Mouse (Mus musculus): ENCODE results near the gene Rbm25.

Rbm25 gene

DNA sequence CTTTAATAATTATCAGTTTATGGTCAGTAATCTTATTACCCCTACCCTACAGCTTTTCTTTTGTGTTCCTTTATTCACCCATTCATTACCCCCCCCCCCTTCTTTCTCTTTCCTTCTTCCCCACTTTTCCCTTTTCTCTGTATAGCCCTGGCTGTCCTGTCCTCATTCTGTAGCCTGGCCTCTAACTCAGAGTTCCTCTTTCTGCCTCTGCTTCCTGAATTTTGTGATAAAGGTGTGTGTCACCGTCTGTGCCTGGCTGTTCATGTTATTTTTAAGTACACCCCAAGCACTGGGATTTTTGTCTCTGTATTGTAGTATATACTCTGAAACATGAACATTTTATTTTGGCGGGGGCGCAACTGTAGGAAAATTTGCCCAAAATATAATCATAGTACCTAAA lies 19.3 kb downstream of the Rbm25 start:
- 81% methylated on average over 3 of the region's 3 CpGs for WGBS

DNA sequence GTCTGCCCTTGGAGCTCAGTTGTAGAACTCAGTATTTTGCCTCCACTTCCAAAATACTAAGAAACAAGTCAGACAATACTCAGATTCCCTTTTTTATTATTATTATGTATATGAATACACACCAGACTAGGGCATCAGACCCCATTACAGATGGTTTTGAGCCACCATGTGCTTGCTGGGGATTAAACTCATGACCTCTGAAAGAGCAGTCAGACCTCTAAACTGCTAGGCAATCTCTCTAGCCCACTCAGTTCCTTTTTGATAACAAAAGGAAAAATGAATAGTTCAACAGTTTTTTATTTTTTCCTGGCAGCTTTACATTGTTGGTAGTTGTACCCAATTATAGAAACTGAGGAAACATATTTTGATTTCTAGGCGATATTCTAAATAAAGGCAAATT lies 54.4 kb downstream of the Rbm25 start:
- WGBS: 85% methylated on average over 1 of the region's 1 CpGs

GRCm38 (mm10) chr12:83686575-83687350 lies 55.7 kb downstream of the Rbm25 start:
- WGBS: 89% methylated on average over 9 of the region's 9 CpGs

DNA sequence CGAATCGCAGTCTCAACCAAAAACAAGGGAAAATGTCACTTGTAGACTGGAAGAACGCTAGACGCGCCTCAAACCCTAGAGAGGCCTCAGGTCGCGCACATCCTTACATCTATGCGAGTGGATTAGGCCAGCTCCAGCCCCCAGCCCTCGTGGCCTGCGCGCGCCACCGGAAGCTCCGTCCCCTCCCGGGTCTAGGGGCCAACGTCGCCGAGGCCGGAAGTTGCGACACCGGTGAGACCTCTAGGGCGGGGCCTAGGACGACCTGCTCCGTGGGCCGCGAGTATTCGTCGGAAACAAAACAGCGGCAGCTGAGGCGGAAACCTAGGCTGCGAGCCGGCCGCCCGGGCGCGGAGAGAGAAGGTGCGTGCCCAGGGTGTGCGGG lies 56.9 kb downstream of the Rbm25 start, which contains the start of gene Psen1:
Gene Psen1 (plus strand): TSS at position 219 of the 382 bp plus-strand sequence.
- under 1% methylated on average over 38 of the region's 38 CpGs for WGBS

DNA sequence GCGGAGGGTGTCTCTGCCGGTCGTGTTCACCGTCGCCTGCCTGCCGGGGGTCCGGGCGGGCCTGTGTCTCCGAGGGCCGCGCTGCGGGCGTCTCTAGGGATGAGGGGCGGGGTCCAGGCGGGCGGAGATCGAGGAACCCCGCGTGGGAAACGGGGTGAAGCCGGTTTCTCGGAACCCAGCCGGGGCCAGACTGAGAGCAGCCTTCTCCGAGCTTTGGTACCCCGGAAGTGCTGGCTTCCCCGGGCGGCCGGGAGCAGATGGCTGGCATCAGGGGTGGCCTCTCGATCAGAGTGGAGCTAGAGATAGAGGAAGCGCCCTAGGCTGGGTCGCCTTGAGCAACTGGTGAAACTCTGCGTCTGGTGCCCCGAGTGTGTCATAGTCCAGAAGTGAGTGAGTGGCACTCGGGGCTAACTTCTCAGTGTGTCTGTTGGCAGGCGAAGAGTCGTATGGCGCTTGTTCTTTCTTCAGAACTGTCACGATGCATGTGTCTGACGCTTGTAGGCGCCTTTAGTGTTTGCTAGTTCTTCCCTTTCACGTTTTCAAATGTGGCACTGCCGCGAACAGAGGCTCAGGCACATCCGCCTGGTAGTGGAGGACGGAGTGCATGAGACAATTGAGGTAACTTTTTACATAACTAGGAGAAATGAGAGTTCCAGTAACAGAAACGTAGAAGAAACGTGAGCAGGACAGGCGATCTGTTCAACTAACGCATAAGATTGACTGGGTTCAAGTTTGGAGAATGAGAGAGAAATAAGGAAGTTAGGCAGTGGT lies 57.5 kb downstream of the Rbm25 start:
- under 1% methylated on average over 49 of the region's 49 CpGs for WGBS

DNA sequence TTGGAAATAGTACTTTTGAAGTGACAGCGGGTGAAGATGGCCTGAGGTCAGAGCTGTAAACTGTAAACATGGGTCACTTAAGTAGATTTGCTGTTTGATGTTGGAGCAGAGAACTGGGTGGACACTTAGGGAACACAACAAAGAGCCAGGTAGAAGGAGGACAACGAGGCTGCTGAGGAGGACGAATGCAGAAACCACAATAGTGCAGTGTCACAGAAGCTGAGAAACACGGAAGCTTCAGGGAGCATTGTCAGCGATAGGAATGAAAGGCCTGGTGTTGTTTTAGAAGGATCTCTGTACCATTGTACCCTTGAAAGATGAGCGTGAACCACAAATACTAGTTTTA lies 58.0 kb downstream of the Rbm25 start:
- 11% methylated on average over 6 of the region's 6 CpGs for WGBS

- WGBS: 42% methylated on average over 5 of the region's 5 CpGs
Observed at GRCm38 (mm10) chr12:83694011-83694410, 63.0 kb downstream of the Rbm25 start.

DNA sequence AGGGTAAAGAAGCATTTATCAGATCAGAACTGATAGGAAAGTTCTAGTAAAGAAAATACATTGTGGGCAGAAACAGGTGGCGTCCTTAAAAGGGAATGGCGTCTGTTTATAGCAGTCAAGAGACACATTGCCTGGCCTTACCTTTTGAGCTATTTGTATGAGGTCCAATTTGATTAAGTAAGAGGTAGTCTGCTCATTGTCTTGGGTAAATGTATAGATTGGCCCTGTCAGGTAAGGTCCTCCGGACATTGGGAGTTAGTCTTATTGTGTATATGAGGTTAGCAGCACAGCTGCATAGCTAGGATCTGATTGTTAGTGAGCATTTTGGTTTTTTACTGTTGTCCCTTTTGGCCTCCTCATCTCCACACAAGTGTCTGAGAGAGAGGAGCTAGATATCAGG lies 63.6 kb downstream of the Rbm25 start:
- WGBS: 82% methylated on average over 3 of the region's 3 CpGs

- 92% methylated on average over 4 of the region's 4 CpGs for WGBS
Observed at GRCm38 (mm10) chr12:83698637-83699036, 67.6 kb downstream of the Rbm25 start.

GRCm38 (mm10) chr12:83701608-83702007 lies 70.6 kb downstream of the Rbm25 start:
- 91% methylated on average over 7 of the region's 7 CpGs for WGBS

DNA sequence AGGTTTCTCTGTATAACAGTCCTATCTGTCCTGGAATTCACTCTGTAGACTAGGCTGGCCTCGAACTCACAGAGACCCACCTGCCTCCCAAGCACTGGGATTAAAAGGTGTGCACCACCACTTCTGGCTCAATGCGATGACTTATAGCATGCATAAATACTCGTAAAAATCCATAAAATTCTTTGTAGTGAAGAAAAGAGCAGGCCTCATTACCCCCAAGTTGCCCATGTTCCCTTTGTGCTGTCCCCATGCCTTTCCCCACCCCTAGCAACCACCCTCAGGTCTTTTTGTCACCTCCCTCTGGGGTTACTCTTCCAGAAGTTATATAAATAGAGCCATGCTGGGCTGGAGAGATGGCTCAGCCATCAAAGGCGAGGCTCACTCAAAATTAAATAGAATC lies 71.8 kb downstream of the Rbm25 start:
- WGBS: 61% methylated on average over 4 of the region's 4 CpGs

DNA sequence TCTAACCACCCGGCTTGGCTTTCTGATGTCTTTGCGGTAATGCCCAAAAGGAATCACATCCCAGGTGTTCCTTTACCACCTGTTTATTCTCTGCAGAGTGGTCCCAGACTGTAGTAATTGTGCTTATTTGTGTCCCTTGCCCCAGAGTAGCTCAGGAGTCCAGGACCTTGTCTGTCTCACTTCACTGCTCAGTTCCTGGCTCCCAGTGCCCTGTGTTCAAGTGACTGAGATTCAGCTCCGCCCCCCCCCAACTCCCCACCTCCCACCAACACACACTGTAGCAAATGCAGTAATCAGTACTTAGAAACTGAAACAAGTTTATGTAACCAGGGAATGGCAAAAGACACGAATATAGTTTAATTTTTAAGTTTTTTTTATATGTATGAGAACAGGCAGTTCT lies 75.9 kb downstream of the Rbm25 start:
- 86% methylated on average over 4 of the region's 4 CpGs for WGBS

DNA sequence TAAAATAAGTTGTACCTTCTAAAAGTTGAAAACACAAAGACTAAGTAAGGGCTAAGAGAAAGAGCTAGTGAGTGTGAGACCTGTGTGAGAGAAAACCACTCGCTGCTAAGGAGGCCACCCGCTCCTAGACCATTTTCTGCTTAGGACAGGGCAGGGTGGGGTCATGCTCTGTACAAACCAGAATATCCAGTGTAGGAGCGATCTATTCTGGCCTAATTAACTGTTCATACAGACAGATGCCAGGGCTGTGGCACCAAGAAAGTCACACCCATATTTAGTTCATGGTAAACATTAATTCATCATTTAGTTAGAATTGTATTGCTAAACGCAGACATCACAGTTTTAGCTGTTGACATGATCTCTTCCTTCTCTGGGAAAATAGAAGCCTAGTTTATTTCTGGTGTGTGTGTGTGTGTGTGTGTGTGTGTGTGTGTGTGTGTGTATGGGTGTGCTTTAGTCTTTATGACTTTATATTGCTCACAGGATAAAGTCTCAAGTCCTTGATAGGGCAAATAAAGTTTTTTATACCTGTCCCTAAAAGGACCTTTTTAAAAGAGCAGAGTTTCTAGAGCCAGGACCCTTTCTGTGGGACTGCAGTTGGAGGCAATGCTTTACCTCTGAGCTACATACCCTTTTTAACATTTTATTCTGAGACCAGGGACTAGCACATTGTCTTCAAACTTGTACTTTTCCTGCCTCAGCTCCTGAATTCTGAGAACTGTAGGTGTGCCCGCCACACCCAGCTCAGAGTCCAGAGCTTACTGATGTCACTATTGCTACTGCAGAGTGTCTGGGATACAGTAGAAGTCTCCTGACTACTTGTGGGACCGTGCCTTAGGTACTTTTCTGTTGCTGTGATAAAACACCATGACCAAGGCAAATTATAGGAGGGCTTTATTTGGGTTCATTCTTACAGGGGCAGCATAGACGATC lies 77.4 kb downstream of the Rbm25 start:
- WGBS: 88% methylated on average over 7 of the region's 7 CpGs

GRCm38 (mm10) chr12:83709934-83710333 lies 78.9 kb downstream of the Rbm25 start:
- 79% methylated on average over 2 of the region's 2 CpGs for WGBS

DNA sequence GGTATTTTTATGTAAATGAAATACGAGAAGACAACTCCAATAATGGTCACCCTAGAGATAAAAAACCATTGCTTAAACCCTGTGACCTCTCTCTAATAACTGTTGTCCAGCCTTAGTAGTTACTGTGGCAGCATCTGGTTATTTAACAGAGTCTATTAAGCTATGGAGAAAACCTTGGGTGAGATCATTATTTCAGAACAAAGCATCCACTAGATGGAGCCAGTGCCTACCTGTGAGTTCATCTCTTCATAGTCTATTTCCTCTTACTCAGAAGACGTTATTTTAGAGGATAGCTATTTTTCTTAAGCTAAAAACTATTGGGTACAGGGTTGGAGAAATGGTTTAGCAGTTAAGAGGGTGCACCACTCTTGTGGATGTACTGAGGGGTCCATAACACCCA lies 82.7 kb downstream of the Rbm25 start:
- 45% methylated on average over 2 of the region's 2 CpGs for WGBS

DNA sequence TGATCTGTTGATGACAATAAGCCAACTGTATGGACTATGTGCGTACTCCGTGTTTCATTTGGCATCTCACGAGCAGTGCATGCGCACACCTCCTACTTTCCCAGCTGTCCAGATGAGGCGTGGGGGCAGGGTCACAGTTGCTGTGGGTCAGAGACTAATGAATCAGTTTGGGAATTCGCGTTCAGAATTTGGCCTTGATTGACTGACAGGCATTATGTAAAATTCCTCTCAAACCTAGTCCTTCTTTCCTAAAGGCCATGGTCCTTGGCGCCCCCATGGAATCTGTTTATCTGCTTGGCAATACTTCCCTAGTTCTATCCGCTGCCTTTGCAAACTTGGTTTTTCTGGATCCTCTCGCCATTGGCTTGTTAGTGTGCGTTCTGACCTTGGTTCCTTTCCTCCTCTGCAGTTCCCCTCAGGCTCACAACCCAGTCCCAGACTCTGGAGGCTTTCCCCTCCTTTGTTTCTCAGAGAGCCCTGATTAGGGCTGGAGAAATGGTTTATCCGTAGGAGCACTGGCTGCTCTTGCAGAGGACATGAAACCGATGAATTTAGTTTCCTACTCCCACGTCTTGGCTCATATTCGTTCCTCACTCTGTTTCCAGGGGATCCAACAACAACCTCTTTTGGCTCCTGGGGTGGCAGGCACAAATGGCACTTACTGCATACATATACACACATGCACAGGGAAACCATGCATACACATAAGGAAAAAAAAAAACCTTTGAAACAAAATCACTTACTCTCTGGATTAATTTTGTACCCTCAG lies 85.6 kb downstream of the Rbm25 start:
- 46% methylated on average over 15 of the region's 15 CpGs for WGBS

DNA sequence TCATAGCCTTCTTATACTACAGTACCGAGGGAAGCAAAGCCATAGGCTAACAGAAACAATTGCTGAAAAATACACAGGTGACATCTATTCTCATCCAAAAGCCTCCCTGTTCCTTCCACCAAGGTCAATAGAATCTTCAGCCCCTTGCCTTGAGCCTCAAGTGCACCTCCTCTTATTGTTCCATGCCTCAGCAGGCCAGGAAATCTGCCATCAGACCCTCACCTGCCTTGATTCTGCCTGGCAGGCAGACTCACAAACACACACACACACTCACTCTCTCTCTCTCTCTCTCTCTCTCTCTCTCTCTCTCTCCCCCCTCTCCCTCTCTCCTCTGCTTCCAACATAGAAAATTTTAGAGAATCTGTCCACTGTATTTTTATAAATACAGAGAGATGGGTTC lies 88.4 kb downstream of the Rbm25 start:
- WGBS: 89% methylated on average over 1 of the region's 1 CpGs

DNA sequence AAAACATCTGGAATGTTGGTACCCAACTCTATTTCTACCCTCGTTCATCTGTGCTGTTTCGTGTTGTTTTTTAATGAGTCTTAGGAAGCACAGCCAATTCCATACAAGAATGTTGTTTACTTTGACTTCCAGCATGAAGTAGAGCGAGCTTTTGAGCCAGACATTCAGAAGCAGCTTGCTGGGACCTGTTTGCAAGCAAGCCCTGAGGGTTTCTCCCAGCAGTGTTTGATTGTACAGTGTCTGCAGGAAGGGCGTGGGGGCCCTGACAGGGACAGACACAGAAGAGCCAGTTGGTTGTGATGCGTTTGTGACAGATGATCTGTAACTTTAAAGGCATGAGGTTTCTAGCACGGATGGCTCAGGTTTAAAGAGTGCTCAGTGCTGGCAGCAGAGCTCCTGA lies 90.2 kb downstream of the Rbm25 start:
- 40% methylated on average over 6 of the region's 6 CpGs for WGBS

DNA sequence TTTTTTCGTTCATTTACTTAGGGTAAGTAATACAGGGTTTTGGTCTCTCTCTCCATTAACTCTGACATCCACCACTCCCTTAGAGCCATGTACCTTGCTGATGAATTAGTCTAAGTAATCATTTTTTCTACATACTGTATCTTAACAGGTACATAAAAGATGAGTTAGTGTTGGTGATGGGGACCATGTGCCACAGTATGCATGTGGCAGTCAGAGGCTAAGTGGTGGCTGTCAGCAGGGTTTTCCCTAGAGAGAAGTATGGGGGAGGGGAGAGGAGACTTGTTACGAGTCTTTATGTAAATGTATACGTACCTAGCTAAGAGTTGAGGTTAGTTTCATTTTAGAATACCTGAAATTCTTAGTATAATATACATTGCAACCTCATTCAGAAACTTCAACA lies 92.0 kb downstream of the Rbm25 start:
- WGBS: 90% methylated on average over 3 of the region's 3 CpGs

- WGBS: 74% methylated on average over 12 of the region's 12 CpGs
Observed at GRCm38 (mm10) chr12:83726510-83727308, 95.7 kb downstream of the Rbm25 start.

DNA sequence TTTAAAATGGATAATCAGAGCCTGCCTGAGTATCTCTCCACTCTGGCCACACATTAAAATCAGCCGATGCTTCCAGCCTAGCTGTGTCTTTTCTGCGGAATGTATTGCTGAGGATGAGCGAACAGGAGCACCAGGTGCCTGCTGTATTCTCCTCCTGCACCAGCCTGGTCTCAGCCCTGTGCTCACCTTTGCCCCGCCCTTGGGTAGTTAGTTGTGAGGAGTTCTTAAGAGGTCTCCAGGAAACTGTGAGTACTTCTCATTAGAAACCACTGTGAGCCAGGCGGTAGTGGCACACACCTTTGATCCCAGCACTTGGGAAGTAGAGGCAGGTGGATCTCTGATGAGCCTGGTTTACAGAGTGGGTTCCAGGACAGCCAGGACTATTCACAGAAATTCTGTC lies 101.2 kb downstream of the Rbm25 start:
- 95% methylated on average over 5 of the region's 5 CpGs for WGBS
